Mouse (Mus musculus): Measurements from ENCODE around the gene Lsamp. TPM values are rescaled to one million over a fixed set of nuclear protein-coding genes. Genes with fewer than 3 reads are reported as not detected.

Gene Lsamp
- polyA plus RNA-seq, 1 experiment from 2014 or later = 2.1 TPM

DNA sequence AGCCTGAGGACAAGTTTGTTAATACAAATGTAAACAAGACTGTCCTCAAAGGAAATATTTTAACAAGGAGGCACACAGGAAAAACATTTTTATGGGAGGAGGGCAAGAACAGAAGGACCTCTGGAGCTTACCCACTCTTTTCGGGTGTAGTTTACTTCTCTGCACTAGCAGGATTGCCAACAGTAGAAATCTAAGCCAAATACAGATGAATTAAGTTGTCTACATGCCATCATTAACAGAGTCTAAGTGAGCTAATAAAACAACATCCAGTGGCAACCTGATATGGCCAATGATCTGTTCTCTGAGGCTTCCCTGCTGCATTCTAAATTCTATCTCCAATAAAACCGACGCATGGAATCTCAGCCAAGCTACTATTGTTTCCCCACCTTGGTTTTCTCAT lies 713.1 kb downstream of the Lsamp start:
- 83% methylated on average over 3 of the region's 3 CpGs for WGBS
- H3K27me3 ChIP-seq (ENCODE audit: control insufficient read depth, insufficient read depth, low read length) = no peaks in the 10 kb centered on the region
- no peak overlapping the region for H3K4me3 ChIP-seq (ENCODE audit: control insufficient read depth in 1 of 2, insufficient read depth in 1 of 2, low read depth in 1 of 2, low read length in 2 of 2)
- no peaks in the 10 kb centered on the region for H3K36me3 ChIP-seq (ENCODE audit: control insufficient read depth, insufficient read depth, low read length)
- H3K27ac ChIP-seq (replicated peaks in 1 of 2; ENCODE audit: control insufficient read depth in 1 of 2, insufficient read depth in 1 of 2, low read depth in 2 of 2, low read length in 2 of 2) = no peak overlapping the region
- H3K9ac ChIP-seq (ENCODE audit: low read length) = no peak overlapping the region
- H3K4me2 ChIP-seq (ENCODE audit: low read length) = no peak overlapping the region
- no peaks in the 10 kb centered on the region for H3K4me1 ChIP-seq (ENCODE audit: control insufficient read depth in 2 of 2, insufficient read depth in 2 of 2, low read length in 2 of 2)
- ATAC-seq (ENCODE audit: insufficient number of reproducible peaks, insufficient read depth, low FRiP score, low read depth) = no peak
- no peaks in the 10 kb centered on the region for H3K9me3 ChIP-seq (ENCODE audit: control insufficient read depth, low read length)

DNA sequence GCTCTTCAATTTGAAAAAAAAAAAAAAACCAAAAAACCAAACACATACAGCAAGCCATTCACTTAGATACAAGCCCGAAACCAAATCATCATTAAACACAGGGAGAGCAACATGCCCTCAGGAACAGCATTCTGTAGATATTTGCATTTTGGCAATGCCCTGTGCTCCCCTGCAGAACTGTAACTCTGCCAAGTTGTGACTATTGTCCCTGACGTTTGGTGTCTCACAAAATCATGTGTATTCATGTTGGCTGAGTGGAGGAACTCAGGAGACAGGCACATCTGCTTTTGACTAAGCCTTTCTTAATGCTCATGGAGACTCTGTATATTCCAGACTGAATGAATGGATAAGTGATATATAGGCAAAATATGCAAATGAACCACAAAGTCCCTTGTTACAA lies 724.4 kb downstream of the Lsamp start:
- Histone ChIP-seq H3K9ac (ENCODE audit: low read length) (no peak overlapping the region), H3K27me3 (ENCODE audit: control insufficient read depth, insufficient read depth, low read length) (no peaks in the 10 kb centered on the region), H3K27ac (replicated peaks in 1 of 2; ENCODE audit: control insufficient read depth in 1 of 2, insufficient read depth in 1 of 2, low read depth in 2 of 2, low read length in 2 of 2) (no peak overlapping the region), H3K9me3 (ENCODE audit: control insufficient read depth, low read length) (no peaks in the 10 kb centered on the region), H3K4me3 (ENCODE audit: control insufficient read depth in 1 of 2, insufficient read depth in 1 of 2, low read depth in 1 of 2, low read length in 2 of 2) (no peak overlapping the region), H3K4me2 (ENCODE audit: low read length) (no peak overlapping the region), H3K4me1 (ENCODE audit: control insufficient read depth in 2 of 2, insufficient read depth in 2 of 2, low read length in 2 of 2) (no peaks in the 10 kb centered on the region), H3K36me3 (ENCODE audit: control insufficient read depth, insufficient read depth, low read length) (no peaks in the 10 kb centered on the region)
- ATAC-seq (ENCODE audit: insufficient number of reproducible peaks, insufficient read depth, low FRiP score, low read depth) = no peak
- WGBS = 58% methylated on average over 2 of the region's 2 CpGs

DNA sequence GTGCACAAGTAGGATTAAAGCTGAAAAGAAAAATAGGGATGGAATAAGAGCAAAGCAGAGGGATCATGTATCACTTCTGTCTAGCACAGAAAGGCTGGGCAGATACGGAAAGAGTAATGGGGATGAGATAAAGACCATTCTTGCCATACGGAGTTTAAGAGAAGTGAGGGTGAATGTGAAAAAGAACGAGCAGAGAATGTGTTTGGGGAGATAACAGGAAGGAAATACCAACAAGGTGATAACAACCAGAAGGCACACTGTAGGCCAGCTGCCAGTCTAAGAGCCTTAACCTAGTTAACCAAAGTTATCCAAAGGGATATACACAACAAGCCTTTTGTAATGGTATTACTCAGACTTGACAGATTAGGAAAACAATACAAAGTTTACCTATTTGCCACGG lies 725.4 kb downstream of the Lsamp start:
- no peak overlapping the region for H3K4me2 ChIP-seq (ENCODE audit: low read length)
- 14% methylated on average over 4 of the region's 4 CpGs for WGBS
- H3K27me3 ChIP-seq (ENCODE audit: control insufficient read depth, insufficient read depth, low read length) = no peaks in the 10 kb centered on the region
- no peak overlapping the region for H3K9ac ChIP-seq (ENCODE audit: low read length)
- no peaks in the 10 kb centered on the region for H3K36me3 ChIP-seq (ENCODE audit: control insufficient read depth, insufficient read depth, low read length)
- H3K27ac ChIP-seq (replicated peaks in 1 of 2; ENCODE audit: control insufficient read depth in 1 of 2, insufficient read depth in 1 of 2, low read depth in 2 of 2, low read length in 2 of 2) = no peak overlapping the region
- no peak for ATAC-seq (ENCODE audit: insufficient number of reproducible peaks, insufficient read depth, low FRiP score, low read depth)
- no peaks in the 10 kb centered on the region for H3K4me1 ChIP-seq (ENCODE audit: control insufficient read depth in 2 of 2, insufficient read depth in 2 of 2, low read length in 2 of 2)
- H3K4me3 ChIP-seq (ENCODE audit: control insufficient read depth in 1 of 2, insufficient read depth in 1 of 2, low read depth in 1 of 2, low read length in 2 of 2) = no peak overlapping the region
- no peaks in the 10 kb centered on the region for H3K9me3 ChIP-seq (ENCODE audit: control insufficient read depth, low read length)

DNA sequence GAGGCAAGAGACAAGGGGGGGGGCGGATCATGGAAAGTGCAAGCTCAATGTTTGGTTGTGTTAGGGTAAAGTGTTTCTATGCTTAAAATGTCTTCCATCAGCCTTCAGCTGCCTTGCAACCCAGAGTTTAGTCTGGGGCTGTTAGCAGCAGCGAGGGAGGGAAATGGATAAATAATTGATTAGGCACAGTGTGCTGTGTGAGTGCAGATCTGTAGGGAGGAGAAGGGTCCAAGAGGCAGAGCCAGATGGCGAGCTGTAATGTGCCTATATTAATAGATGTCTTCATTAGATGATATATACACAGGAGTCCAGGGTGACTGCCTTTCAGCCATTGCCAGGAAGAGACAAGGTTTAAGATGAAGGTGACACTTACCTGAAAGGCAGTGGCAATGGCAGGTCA lies 725.9 kb downstream of the Lsamp start:
- WGBS = 79% methylated on average over 3 of the region's 3 CpGs

DNA sequence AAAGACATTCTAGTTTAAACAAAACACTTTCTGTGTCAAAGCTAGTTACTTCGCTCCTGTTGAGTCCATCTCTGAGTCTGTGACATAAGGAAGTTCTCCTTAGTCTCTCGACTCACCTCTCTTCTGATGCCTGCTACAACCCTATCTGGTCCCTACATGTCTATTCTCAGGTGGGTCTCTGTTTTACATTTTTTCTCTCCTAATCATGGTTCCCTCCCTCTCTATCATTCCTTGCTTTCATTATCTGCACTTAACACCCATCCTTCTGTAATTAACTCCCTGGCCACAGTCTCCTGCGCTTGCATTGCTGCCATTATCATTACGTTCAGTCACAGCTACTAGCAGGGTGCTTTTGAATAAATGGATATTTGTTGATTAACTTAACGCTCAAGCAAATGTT lies 726.3 kb downstream of the Lsamp start:
- Histone ChIP-seq H3K4me2 (ENCODE audit: low read length) (no peak overlapping the region), H3K4me1 (ENCODE audit: control insufficient read depth in 2 of 2, insufficient read depth in 2 of 2, low read length in 2 of 2) (no peaks in the 10 kb centered on the region), H3K9ac (ENCODE audit: low read length) (no peak overlapping the region), H3K4me3 (ENCODE audit: control insufficient read depth in 1 of 2, insufficient read depth in 1 of 2, low read depth in 1 of 2, low read length in 2 of 2) (no peak overlapping the region), H3K27ac (replicated peaks in 1 of 2; ENCODE audit: control insufficient read depth in 1 of 2, insufficient read depth in 1 of 2, low read depth in 2 of 2, low read length in 2 of 2) (no peak overlapping the region), H3K27me3 (ENCODE audit: control insufficient read depth, insufficient read depth, low read length) (no peaks in the 10 kb centered on the region), H3K36me3 (ENCODE audit: control insufficient read depth, insufficient read depth, low read length) (no peaks in the 10 kb centered on the region), H3K9me3 (ENCODE audit: control insufficient read depth, low read length) (no peaks in the 10 kb centered on the region)
- ATAC-seq (ENCODE audit: insufficient number of reproducible peaks, insufficient read depth, low FRiP score, low read depth) = no peak
- WGBS = 79% methylated on average over 5 of the region's 5 CpGs

More for the DNA sequence above, 725.9 kb downstream of the Lsamp start:
- no peaks in the 10 kb centered on the region for H3K27me3 ChIP-seq (ENCODE audit: control insufficient read depth, insufficient read depth, low read length)
- no peak overlapping the region for H3K27ac ChIP-seq (replicated peaks in 1 of 2; ENCODE audit: control insufficient read depth in 1 of 2, insufficient read depth in 1 of 2, low read depth in 2 of 2, low read length in 2 of 2)
- H3K9me3 ChIP-seq (ENCODE audit: control insufficient read depth, low read length) = no peaks in the 10 kb centered on the region
- ATAC-seq (ENCODE audit: insufficient number of reproducible peaks, insufficient read depth, low FRiP score, low read depth) = no peak
- H3K4me2 ChIP-seq (ENCODE audit: low read length) = no peak overlapping the region
- H3K4me1 ChIP-seq (ENCODE audit: control insufficient read depth in 2 of 2, insufficient read depth in 2 of 2, low read length in 2 of 2) = no peaks in the 10 kb centered on the region
- H3K4me3 ChIP-seq (ENCODE audit: control insufficient read depth in 1 of 2, insufficient read depth in 1 of 2, low read depth in 1 of 2, low read length in 2 of 2) = no peak overlapping the region
- H3K9ac ChIP-seq (ENCODE audit: low read length) = no peak overlapping the region
- no peaks in the 10 kb centered on the region for H3K36me3 ChIP-seq (ENCODE audit: control insufficient read depth, insufficient read depth, low read length)

DNA sequence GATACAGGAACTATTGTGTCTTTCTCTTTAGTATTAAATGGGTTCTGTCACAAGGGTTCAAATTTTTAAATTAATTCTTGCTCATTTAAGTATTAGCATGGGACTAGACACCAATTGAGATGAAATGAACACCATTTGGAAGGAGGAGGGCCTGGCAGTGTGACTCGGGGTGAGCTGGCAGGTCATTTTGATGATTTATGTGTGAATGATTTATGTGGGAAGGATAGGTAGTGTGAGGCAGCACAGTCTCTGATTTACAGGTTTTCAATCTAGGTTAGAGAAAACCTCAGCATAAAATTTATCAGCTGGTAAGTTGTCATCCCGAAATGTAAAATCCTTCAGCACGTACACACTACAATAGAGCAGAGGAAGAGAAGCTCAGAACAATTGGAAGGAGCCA lies 729.6 kb downstream of the Lsamp start:
- H3K27me3 ChIP-seq (ENCODE audit: control insufficient read depth, insufficient read depth, low read length) = no peaks in the 10 kb centered on the region
- no peak overlapping the region for H3K4me3 ChIP-seq (ENCODE audit: control insufficient read depth in 1 of 2, insufficient read depth in 1 of 2, low read depth in 1 of 2, low read length in 2 of 2)
- no peak for ATAC-seq (ENCODE audit: insufficient number of reproducible peaks, insufficient read depth, low FRiP score, low read depth)
- H3K27ac ChIP-seq (replicated peaks in 1 of 2; ENCODE audit: control insufficient read depth in 1 of 2, insufficient read depth in 1 of 2, low read depth in 2 of 2, low read length in 2 of 2) = no peak overlapping the region
- H3K36me3 ChIP-seq (ENCODE audit: control insufficient read depth, insufficient read depth, low read length) = no peaks in the 10 kb centered on the region
- no peaks in the 10 kb centered on the region for H3K4me1 ChIP-seq (ENCODE audit: control insufficient read depth in 2 of 2, insufficient read depth in 2 of 2, low read length in 2 of 2)
- no peak overlapping the region for H3K9ac ChIP-seq (ENCODE audit: low read length)
- H3K9me3 ChIP-seq (ENCODE audit: control insufficient read depth, low read length) = no peaks in the 10 kb centered on the region
- H3K4me2 ChIP-seq (ENCODE audit: low read length) = no peak overlapping the region
- whole genome bisulfite sequencing = 70% methylated on average over 3 of the region's 3 CpGs

DNA sequence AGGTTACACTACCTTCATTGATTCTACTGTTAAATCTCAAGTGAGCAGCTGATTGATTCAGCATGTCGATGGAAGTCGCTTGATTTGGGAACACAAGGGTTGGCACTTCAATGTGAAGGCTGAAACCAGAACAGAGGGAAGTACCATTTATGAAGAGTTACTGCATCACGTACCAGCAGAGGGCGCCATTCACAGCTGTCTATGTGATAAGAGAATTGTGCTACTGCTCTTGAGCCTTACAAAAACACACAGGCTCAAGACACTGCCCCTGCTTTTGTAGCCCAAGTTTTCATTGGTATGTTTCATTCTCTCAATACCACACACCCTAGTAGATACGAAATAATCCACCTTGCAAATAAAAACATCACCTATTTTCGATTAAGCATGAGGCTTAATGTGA lies 754.9 kb downstream of the Lsamp start:
- 32% methylated on average over 6 of the region's 6 CpGs for WGBS
- H3K4me2 ChIP-seq (ENCODE audit: low read length) = no peak overlapping the region
- H3K4me3 ChIP-seq (ENCODE audit: control insufficient read depth in 1 of 2, insufficient read depth in 1 of 2, low read depth in 1 of 2, low read length in 2 of 2) = no peak overlapping the region
- no peaks in the 10 kb centered on the region for H3K4me1 ChIP-seq (ENCODE audit: control insufficient read depth in 2 of 2, insufficient read depth in 2 of 2, low read length in 2 of 2)
- ATAC-seq (ENCODE audit: insufficient number of reproducible peaks, insufficient read depth, low FRiP score, low read depth) = no peak
- H3K27ac ChIP-seq (replicated peaks in 1 of 2; ENCODE audit: control insufficient read depth in 1 of 2, insufficient read depth in 1 of 2, low read depth in 2 of 2, low read length in 2 of 2) = no peak overlapping the region
- no peaks in the 10 kb centered on the region for H3K27me3 ChIP-seq (ENCODE audit: control insufficient read depth, insufficient read depth, low read length)
- no peak overlapping the region for H3K9ac ChIP-seq (ENCODE audit: low read length)
- H3K9me3 ChIP-seq (ENCODE audit: control insufficient read depth, low read length) = no peaks in the 10 kb centered on the region
- H3K36me3 ChIP-seq (ENCODE audit: control insufficient read depth, insufficient read depth, low read length) = no peaks in the 10 kb centered on the region

DNA sequence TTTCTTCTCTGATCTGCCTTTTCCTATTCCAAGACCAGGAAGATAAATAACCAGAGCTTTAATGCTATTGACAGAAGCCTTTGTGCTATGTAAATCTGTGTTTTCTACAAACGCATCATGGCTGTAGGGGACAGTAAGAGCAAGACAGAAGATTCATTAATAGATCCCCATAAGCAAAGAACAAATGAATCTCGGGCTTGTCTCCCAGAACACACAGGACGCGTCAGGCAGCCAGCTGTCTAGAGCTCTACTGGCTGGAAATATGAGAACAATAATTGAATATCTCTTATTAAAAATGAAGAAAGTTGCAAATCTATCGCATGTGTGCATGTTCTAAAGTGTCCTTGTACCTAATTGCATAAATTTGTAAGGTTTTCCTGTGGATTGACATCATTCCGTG lies 755.6 kb downstream of the Lsamp start:
- Histone ChIP-seq H3K36me3 (ENCODE audit: control insufficient read depth, insufficient read depth, low read length) (no peaks in the 10 kb centered on the region), H3K4me1 (ENCODE audit: control insufficient read depth in 2 of 2, insufficient read depth in 2 of 2, low read length in 2 of 2) (no peaks in the 10 kb centered on the region), H3K9me3 (ENCODE audit: control insufficient read depth, low read length) (no peaks in the 10 kb centered on the region), H3K27me3 (ENCODE audit: control insufficient read depth, insufficient read depth, low read length) (no peaks in the 10 kb centered on the region), H3K9ac (ENCODE audit: low read length) (no peak overlapping the region), H3K27ac (replicated peaks in 1 of 2; ENCODE audit: control insufficient read depth in 1 of 2, insufficient read depth in 1 of 2, low read depth in 2 of 2, low read length in 2 of 2) (no peak overlapping the region), H3K4me2 (ENCODE audit: low read length) (no peak overlapping the region), H3K4me3 (ENCODE audit: control insufficient read depth in 1 of 2, insufficient read depth in 1 of 2, low read depth in 1 of 2, low read length in 2 of 2) (no peak overlapping the region)
- ATAC-seq (ENCODE audit: insufficient number of reproducible peaks, insufficient read depth, low FRiP score, low read depth) = no peak
- WGBS = 80% methylated on average over 6 of the region's 6 CpGs

Measured in heart, embryonic 14.5 days (tissue).